12 mouse cellular contexts compared by ENCODE assay signal in genomic region chr11:54807669-54808068, GRCm38 (mm10). TPM values are rescaled to one million over a fixed set of nuclear protein-coding genes. Genes with fewer than 3 reads are reported as not detected.
A peak's percentile ranks its signal among the peaks of the same experiment; 100 is the strongest.
DNase-seq lines count a peak whose midpoint lies in the region; ATAC-seq lines count a peak whose summit lies in the region.
"Had no signal": no experiment of that assay in that cellular context is flagged by ENCODE, and none has a peak within 500 bp of the region (broad histone marks: within the 10 kb centered on the region; RNA-seq: fewer than 3 reads in every experiment).

No protein-coding gene starts in this region.

- WGBS in intestine, embryonic 16.5 days = 60% methylated on average over 9 of the region's 9 CpGs
- WGBS in intestine, embryonic 15.5 days = 71% methylated on average over 9 of the region's 9 CpGs
- 86% methylated on average over 9 of the region's 9 CpGs for WGBS in embryonic facial prominence, embryonic 10.5 days
- 85% methylated on average over 9 of the region's 9 CpGs for WGBS in hindbrain, embryonic 12.5 days

- H3K27me3 ChIP-seq in intestine, embryonic 16.5 days (replicated peaks; ENCODE audit: control insufficient read depth, insufficient read depth, low read length) = no peaks in the 10 kb centered on the region
- no peaks in the 10 kb centered on the region for H3K27me3 ChIP-seq in intestine, embryonic 15.5 days (replicated peaks)
- H3K27me3 ChIP-seq in embryonic facial prominence, embryonic 10.5 days (replicated peaks; ENCODE audit: low read depth, poor library complexity, severe bottlenecking) = no peaks in the 10 kb centered on the region
- no peaks in the 10 kb centered on the region for H3K27me3 ChIP-seq in hindbrain, embryonic 12.5 days
- H3K27me3 ChIP-seq: forebrain, embryonic 13.5 days had no signal

- 0 out of 2 replicates have a peak overlapping the region, but pooled peaks have one; percentile 15 for H3K27ac ChIP-seq in intestine, embryonic 16.5 days (ENCODE audit: low read length)
- H3K27ac ChIP-seq in intestine, embryonic 15.5 days = no peak overlapping the region
- no peak overlapping the region for H3K27ac ChIP-seq in embryonic facial prominence, embryonic 10.5 days (replicated peaks)
- no peak overlapping the region for H3K27ac ChIP-seq in hindbrain, embryonic 12.5 days
- H3K27ac ChIP-seq: forebrain, embryonic 13.5 days; limb, embryonic 10.5 days had no signal

- H3K9ac ChIP-seq in intestine, embryonic 16.5 days (ENCODE audit: low read depth, low read length) = no peak overlapping the region
- H3K9ac ChIP-seq in intestine, embryonic 15.5 days = no peak overlapping the region
- no peak overlapping the region for H3K9ac ChIP-seq in hindbrain, embryonic 12.5 days
- H3K9ac ChIP-seq: forebrain, embryonic 13.5 days had no signal

- H3K4me1 ChIP-seq in intestine, embryonic 16.5 days (ENCODE audit: control insufficient read depth, insufficient read depth, low read length) = peaks cover 2% of the 10 kb centered on the region; the same call in 1 of the 2 replicates
- no peaks in the 10 kb centered on the region for H3K4me1 ChIP-seq in intestine, embryonic 15.5 days (replicated peaks)
- peaks cover 13% of the 10 kb centered on the region for H3K4me1 ChIP-seq in embryonic facial prominence, embryonic 10.5 days
- peaks cover 16% of the 10 kb centered on the region for H3K4me1 ChIP-seq in hindbrain, embryonic 12.5 days
- H3K4me1 ChIP-seq: limb, embryonic 10.5 days had no signal

- ATAC-seq in intestine, embryonic 16.5 days = no peak
- ATAC-seq in intestine, embryonic 15.5 days = no peak
- peak; percentile 97 for ATAC-seq in CD4-positive, CD25-positive, alpha-beta regulatory T cell, adult 4 months
- no peak for ATAC-seq in hindbrain, embryonic 12.5 days (ENCODE audit: low FRiP score)
- ATAC-seq: forebrain, embryonic 13.5 days had no signal

- DNase-seq in induced T-regulatory cell, adult 2 months (ENCODE audit: low read depth) = peak; percentile 91
- DNase-seq in natural killer cell, adult 2 months (ENCODE audit: low spot score in 2 of 2) = peak; percentile 69 to 75
- no peak for DNase-seq in left cerebral cortex, adult 9 months (ENCODE audit: low spot score in 2 of 2)
- no peak for DNase-seq in embryonic facial prominence, embryonic 10.5 days (ENCODE audit: low spot score)
- DNase-seq: cerebellum, adult 11 months had no signal

- H3K36me3 ChIP-seq in intestine, embryonic 16.5 days (ENCODE audit: control insufficient read depth, insufficient read depth, low read length) = no peaks in the 10 kb centered on the region
- no peaks in the 10 kb centered on the region for H3K36me3 ChIP-seq in intestine, embryonic 15.5 days
- H3K36me3 ChIP-seq in embryonic facial prominence, embryonic 10.5 days (replicated peaks) = no peaks in the 10 kb centered on the region
- no peaks in the 10 kb centered on the region for H3K36me3 ChIP-seq in hindbrain, embryonic 12.5 days
- H3K36me3 ChIP-seq: limb, embryonic 10.5 days had no signal

- no peaks in the 10 kb centered on the region for H3K9me3 ChIP-seq in intestine, embryonic 16.5 days (ENCODE audit: control insufficient read depth, low read length)
- no peaks in the 10 kb centered on the region for H3K9me3 ChIP-seq in intestine, embryonic 15.5 days
- no peaks in the 10 kb centered on the region for H3K9me3 ChIP-seq in embryonic facial prominence, embryonic 10.5 days
- H3K9me3 ChIP-seq in hindbrain, embryonic 12.5 days (replicated peaks) = no peaks in the 10 kb centered on the region
- H3K9me3 ChIP-seq: forebrain, embryonic 13.5 days had no signal

- no peak overlapping the region for H3K4me2 ChIP-seq in intestine, embryonic 16.5 days (ENCODE audit: low read depth, low read length)
- H3K4me2 ChIP-seq in intestine, embryonic 15.5 days (replicated peaks) = no peak overlapping the region
- H3K4me2 ChIP-seq in hindbrain, embryonic 12.5 days (replicated peaks) = no peak overlapping the region
- H3K4me2 ChIP-seq: forebrain, embryonic 13.5 days; midbrain, embryonic 11.5 days had no signal

- H3K4me3 ChIP-seq in intestine, embryonic 16.5 days (ENCODE audit: low read length) = no peak overlapping the region
- no peak overlapping the region for H3K4me3 ChIP-seq in intestine, embryonic 15.5 days (replicated peaks)
- no peak overlapping the region for H3K4me3 ChIP-seq in embryonic facial prominence, embryonic 10.5 days
- H3K4me3 ChIP-seq in hindbrain, embryonic 12.5 days = no peak overlapping the region
- H3K4me3 ChIP-seq: forebrain, embryonic 13.5 days; limb, embryonic 10.5 days had no signal

RNA-seq across cellular contexts. Expression of gene Cdc42se2, which starts 20.2 kb away (rescaled TPM):
- 70.0 and 72.9 TPM in 2 replicates for polyA plus RNA-seq in intestine, embryonic 16.5 days (2015; fragmentation: Nextera tagmentation; extraction: Ambion mirVana)
- 70.6 and 72.5 TPM in 2 replicates for polyA plus RNA-seq in intestine, embryonic 15.5 days (2015; fragmentation: Nextera tagmentation; extraction: Ambion mirVana)
- 100 to 1,000 TPM; 369 to 477 TPM for polyA plus RNA-seq in CD4-positive, CD25-positive, alpha-beta regulatory T cell, adult 4 months (2017; shearing (Covaris generic))
- polyA plus RNA-seq in embryonic facial prominence, embryonic 10.5 days (2016; fragmentation: Nextera tagmentation; extraction: Ambion mirVana) = 144 and 160 TPM in 2 replicates
- polyA plus RNA-seq in hindbrain, embryonic 12.5 days (2016; fragmentation: Nextera tagmentation; extraction: Ambion mirVana) = 198 and 205 TPM in 2 replicates

RNA-seq across cellular contexts. Expression of gene Lyrm7, which starts 53.0 kb away (rescaled TPM):
- 9.7 and 12.7 TPM in 2 replicates for polyA plus RNA-seq in intestine, embryonic 16.5 days (2015; fragmentation: Nextera tagmentation; extraction: Ambion mirVana)
- polyA plus RNA-seq in intestine, embryonic 15.5 days (2015; fragmentation: Nextera tagmentation; extraction: Ambion mirVana) = 8.9 and 9.4 TPM in 2 replicates
- 1 to 10 TPM; 3.4 to 8.4 TPM for polyA plus RNA-seq in CD4-positive, CD25-positive, alpha-beta regulatory T cell, adult 4 months (2017; shearing (Covaris generic))
- 6.7 and 6.9 TPM in 2 replicates for polyA plus RNA-seq in embryonic facial prominence, embryonic 10.5 days (2016; fragmentation: Nextera tagmentation; extraction: Ambion mirVana)
- 5.5 and 10.8 TPM in 2 replicates for polyA plus RNA-seq in hindbrain, embryonic 12.5 days (2016; fragmentation: Nextera tagmentation; extraction: Ambion mirVana)

RNA-seq across cellular contexts. Expression of gene Hint1, which starts 58.5 kb away (rescaled TPM):
- 674 and 732 TPM in 2 replicates for polyA plus RNA-seq in intestine, embryonic 16.5 days (2015; fragmentation: Nextera tagmentation; extraction: Ambion mirVana)
- polyA plus RNA-seq in intestine, embryonic 15.5 days (2015; fragmentation: Nextera tagmentation; extraction: Ambion mirVana) = 705 and 851 TPM in 2 replicates
- polyA plus RNA-seq in CD4-positive, CD25-positive, alpha-beta regulatory T cell, adult 4 months (2017; shearing (Covaris generic)) = 100 to 1,000 TPM; 375 to 447 TPM
- polyA plus RNA-seq in embryonic facial prominence, embryonic 10.5 days (2016; fragmentation: Nextera tagmentation; extraction: Ambion mirVana) = 643 and 644 TPM in 2 replicates
- polyA plus RNA-seq in hindbrain, embryonic 12.5 days (2016; fragmentation: Nextera tagmentation; extraction: Ambion mirVana) = 642 and 656 TPM in 2 replicates

Comparison
In these comparisons a context has a peak if more than half of its experiments do, and no peak if none do; other contexts are left out.
1. DNase-seq: peak in induced T-regulatory cell, adult 2 months (single experiment) and natural killer cell, adult 2 months (2 of 2); none in left cerebral cortex, adult 9 months (0 of 2) and embryonic facial prominence, embryonic 10.5 days (single experiment).